Mouse (Mus musculus): ENCODE data around the gene 1700003F12Rik.

- no peak for TF ChIP-seq CTCF (conservative IDR thresholded peaks at IDR 0.05; ENCODE audit: insufficient read depth, insufficient read length, low read depth, low read length)
- no peak for TF ChIP-seq POLR2A (IDR thresholded peaks at IDR 0.05; ENCODE audit: low read depth, low read length)
These were observed 3.1 kb upstream of the 1700003F12Rik start for GRCm38 (mm10) chr2:154543567-154544347.
